Mouse (Mus musculus): ENCODE results near the gene Cnnm2. TPM values are rescaled to one million over a fixed set of nuclear protein-coding genes. Genes with fewer than 3 reads are reported as not detected.

Cnnm2 gene
- polyA plus RNA-seq, 1 experiment from 2014 or later, result 2.0 TPM

DNA sequence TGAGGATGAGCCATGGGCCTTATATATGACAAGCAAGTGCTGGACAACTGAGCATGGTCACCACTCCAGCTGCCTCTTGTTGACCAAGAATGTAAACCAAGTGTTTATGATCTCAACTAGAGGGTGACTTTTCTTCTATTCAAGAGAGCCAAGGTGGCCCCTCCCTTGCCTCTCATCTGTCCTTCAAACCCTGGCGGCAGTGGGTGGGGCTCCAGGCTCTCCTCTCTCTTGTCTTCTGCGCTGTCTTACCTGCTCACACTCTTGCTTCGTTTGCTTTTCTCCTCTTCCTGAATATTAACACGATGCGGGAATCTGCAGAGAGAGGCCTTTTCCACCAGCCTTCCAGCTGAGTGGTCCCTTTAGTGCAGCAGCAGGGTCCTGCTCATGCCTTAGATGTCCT, 22.6 kb downstream of the Cnnm2 start:
- Histone ChIP-seq H3K36me3 (ENCODE audit: control insufficient read depth, insufficient read depth, low read length) (no peaks in the 10 kb centered on the region), H3K27ac (replicated peaks) (no peak overlapping the region), H3K4me2 (replicated peaks; ENCODE audit: low read depth) (no peak overlapping the region), H3K9me3 (ENCODE audit: control insufficient read depth, low read length) (no peaks in the 10 kb centered on the region), H3K4me3 (ENCODE audit: low read depth, low read length) (no peak overlapping the region), H3K9ac (ENCODE audit: low read length) (no peak overlapping the region), H3K27me3 (ENCODE audit: control insufficient read depth, insufficient read depth, low read length) (no peaks in the 10 kb centered on the region), H3K4me1 (replicated peaks; ENCODE audit: control insufficient read depth, insufficient read depth) (no peaks in the 10 kb centered on the region)
- 54% methylated on average over 5 of the region's 5 CpGs for WGBS
- ATAC-seq (ENCODE audit: low FRiP score, low TSS enrichment) (no peak), DNase-seq (ENCODE audit: low spot score) (no peak)
- TF ChIP-seq CTCF (IDR thresholded peaks at IDR 0.05; ENCODE audit: low read depth) (no peak), EP300 (optimal IDR thresholded peaks at IDR 0.05) (no peak)

GRCm38 (mm10) chr19:46784502-46784901, 23.1 kb downstream of the Cnnm2 start:
- DNase-seq (ENCODE audit: low spot score) (no peak), ATAC-seq (ENCODE audit: low FRiP score, low TSS enrichment) (peak; percentile 61)
- no peaks in the 10 kb centered on the region for H3K4me1 ChIP-seq (replicated peaks; ENCODE audit: control insufficient read depth, insufficient read depth)
- H3K9me3 ChIP-seq (ENCODE audit: control insufficient read depth, low read length), result no peaks in the 10 kb centered on the region
- H3K4me3 ChIP-seq (ENCODE audit: low read depth, low read length), result no peak overlapping the region
- no peaks in the 10 kb centered on the region for H3K27me3 ChIP-seq (ENCODE audit: control insufficient read depth, insufficient read depth, low read length)
- TF ChIP-seq CTCF (IDR thresholded peaks at IDR 0.05; ENCODE audit: low read depth), result no peak
- TF ChIP-seq EP300 (optimal IDR thresholded peaks at IDR 0.05), result no peak
- no peak overlapping the region for H3K9ac ChIP-seq (ENCODE audit: low read length)
- no peak overlapping the region for H3K27ac ChIP-seq (replicated peaks)
- no peak overlapping the region for H3K4me2 ChIP-seq (replicated peaks; ENCODE audit: low read depth)
- no peaks in the 10 kb centered on the region for H3K36me3 ChIP-seq (ENCODE audit: control insufficient read depth, insufficient read depth, low read length)
- WGBS, result 65% methylated on average over 6 of the region's 6 CpGs

DNA sequence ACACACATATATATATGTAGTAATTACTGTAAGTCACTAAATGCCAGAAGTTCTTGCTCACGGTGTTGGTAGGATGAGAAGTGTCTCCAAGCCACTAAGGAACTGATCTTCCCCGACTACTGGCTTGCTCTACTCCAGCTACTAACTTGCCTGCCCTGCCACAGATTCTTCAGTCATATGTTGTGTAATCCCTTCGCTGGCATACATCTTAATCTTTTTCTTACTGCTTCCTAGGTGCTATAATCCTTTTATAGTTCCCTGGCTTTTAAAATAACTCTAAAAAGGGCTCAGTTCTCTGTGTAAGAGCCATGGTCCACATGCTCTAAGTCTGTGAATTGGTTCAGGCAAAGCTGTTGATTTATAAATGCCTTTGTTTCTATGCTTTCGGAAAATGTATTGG, 24.2 kb downstream of the Cnnm2 start:
- Histone ChIP-seq H3K9me3 (ENCODE audit: control insufficient read depth, low read length) (no peaks in the 10 kb centered on the region), H3K4me2 (replicated peaks; ENCODE audit: low read depth) (no peak overlapping the region), H3K27ac (replicated peaks) (no peak overlapping the region), H3K4me1 (replicated peaks; ENCODE audit: control insufficient read depth, insufficient read depth) (no peaks in the 10 kb centered on the region), H3K4me3 (ENCODE audit: low read depth, low read length) (no peak overlapping the region), H3K9ac (ENCODE audit: low read length) (no peak overlapping the region), H3K36me3 (ENCODE audit: control insufficient read depth, insufficient read depth, low read length) (no peaks in the 10 kb centered on the region), H3K27me3 (ENCODE audit: control insufficient read depth, insufficient read depth, low read length) (no peaks in the 10 kb centered on the region)
- ATAC-seq (ENCODE audit: low FRiP score, low TSS enrichment) (no peak), DNase-seq (ENCODE audit: low spot score) (no peak)
- TF ChIP-seq EP300 (optimal IDR thresholded peaks at IDR 0.05) (no peak), CTCF (IDR thresholded peaks at IDR 0.05; ENCODE audit: low read depth) (no peak)
- WGBS, result 75% methylated on average over 4 of the region's 4 CpGs

DNA sequence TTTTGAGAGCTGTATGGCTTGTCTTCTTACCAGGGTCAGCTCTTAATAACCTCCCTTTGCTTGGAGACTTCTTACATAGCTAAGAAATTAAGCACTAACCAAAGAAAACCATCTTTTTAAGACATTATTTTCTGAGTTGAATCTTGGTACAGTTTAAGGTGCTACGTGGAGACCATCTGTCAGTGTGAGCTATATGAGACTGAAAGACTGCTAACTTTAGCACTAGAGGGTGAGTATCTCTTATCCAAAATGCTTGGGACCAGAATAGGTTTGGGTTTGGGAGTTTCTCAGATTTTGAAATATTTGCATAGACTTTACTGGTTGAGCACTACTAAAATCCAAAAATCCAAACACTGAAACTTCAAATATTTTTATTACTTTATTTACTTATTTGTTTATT, 28.4 kb downstream of the Cnnm2 start:
- Histone ChIP-seq H3K9ac (ENCODE audit: low read length) (no peak overlapping the region), H3K4me3 (ENCODE audit: low read depth, low read length) (no peak overlapping the region), H3K27ac (replicated peaks) (no peak overlapping the region), H3K36me3 (ENCODE audit: control insufficient read depth, insufficient read depth, low read length) (no peaks in the 10 kb centered on the region), H3K4me2 (replicated peaks; ENCODE audit: low read depth) (no peak overlapping the region), H3K9me3 (ENCODE audit: control insufficient read depth, low read length) (no peaks in the 10 kb centered on the region), H3K4me1 (replicated peaks; ENCODE audit: control insufficient read depth, insufficient read depth) (no peaks in the 10 kb centered on the region), H3K27me3 (ENCODE audit: control insufficient read depth, insufficient read depth, low read length) (no peaks in the 10 kb centered on the region)
- TF ChIP-seq CTCF (IDR thresholded peaks at IDR 0.05; ENCODE audit: low read depth) (no peak), EP300 (optimal IDR thresholded peaks at IDR 0.05) (no peak)
- DNase-seq (ENCODE audit: low spot score), result no peak
- WGBS, result 95% methylated on average over 1 of the region's 1 CpGs
- ATAC-seq (ENCODE audit: low FRiP score, low TSS enrichment), result no peak

DNA sequence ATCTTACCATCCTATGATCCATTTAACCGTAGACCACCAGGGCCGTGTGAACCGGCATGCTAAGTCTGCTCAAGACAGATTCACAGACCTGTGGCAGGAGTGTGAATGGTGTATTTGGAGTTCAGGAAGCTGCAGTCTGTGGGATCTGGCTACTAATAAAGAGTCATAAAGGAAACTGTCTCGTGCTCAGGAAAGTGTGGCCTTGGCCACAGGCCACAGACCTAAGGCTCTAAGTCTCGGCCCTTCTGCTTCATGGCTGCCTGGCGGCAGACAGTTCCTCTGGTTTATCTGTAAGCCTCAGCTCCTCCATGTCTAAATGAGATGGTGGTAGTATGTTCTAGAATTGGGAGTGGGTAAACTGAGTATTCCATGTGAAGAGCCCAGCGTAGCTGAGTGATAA, 30.0 kb downstream of the Cnnm2 start:
- TF ChIP-seq CTCF (IDR thresholded peaks at IDR 0.05; ENCODE audit: low read depth) (no peak), EP300 (optimal IDR thresholded peaks at IDR 0.05) (no peak)
- H3K4me1 ChIP-seq (replicated peaks; ENCODE audit: control insufficient read depth, insufficient read depth), result no peaks in the 10 kb centered on the region
- no peaks in the 10 kb centered on the region for H3K27me3 ChIP-seq (ENCODE audit: control insufficient read depth, insufficient read depth, low read length)
- H3K4me3 ChIP-seq (ENCODE audit: low read depth, low read length), result no peak overlapping the region
- H3K9me3 ChIP-seq (ENCODE audit: control insufficient read depth, low read length), result no peaks in the 10 kb centered on the region
- H3K36me3 ChIP-seq (ENCODE audit: control insufficient read depth, insufficient read depth, low read length), result no peaks in the 10 kb centered on the region
- ATAC-seq (ENCODE audit: low FRiP score, low TSS enrichment), result no peak
- 86% methylated on average over 7 of the region's 7 CpGs for WGBS
- H3K9ac ChIP-seq (ENCODE audit: low read length), result no peak overlapping the region
- H3K4me2 ChIP-seq (replicated peaks; ENCODE audit: low read depth), result no peak overlapping the region
- DNase-seq (ENCODE audit: low spot score), result no peak
- H3K27ac ChIP-seq (replicated peaks), result no peak overlapping the region

DNA sequence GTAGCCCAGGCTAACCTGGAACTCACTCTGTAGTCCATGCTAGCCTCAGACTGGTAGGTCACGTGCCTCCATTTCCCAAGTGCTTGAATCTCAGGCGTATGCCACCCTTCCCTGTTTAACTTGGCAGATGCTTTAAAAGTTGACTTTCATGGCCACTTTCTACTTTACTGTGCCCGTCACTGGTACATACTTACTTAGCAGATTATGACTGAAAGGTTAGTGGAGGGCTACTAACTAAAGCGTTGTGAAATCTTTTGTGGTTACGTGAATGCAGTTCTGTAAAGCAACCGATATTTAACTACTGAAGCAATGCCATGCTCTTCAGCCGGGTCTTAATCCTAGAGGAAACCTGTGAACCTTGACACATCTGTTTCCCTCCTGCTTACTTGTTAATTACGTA, 30.5 kb downstream of the Cnnm2 start:
- Histone ChIP-seq H3K4me2 (replicated peaks; ENCODE audit: low read depth) (no peak overlapping the region), H3K27ac (replicated peaks) (no peak overlapping the region), H3K4me3 (ENCODE audit: low read depth, low read length) (no peak overlapping the region), H3K9me3 (ENCODE audit: control insufficient read depth, low read length) (no peaks in the 10 kb centered on the region), H3K4me1 (replicated peaks; ENCODE audit: control insufficient read depth, insufficient read depth) (no peaks in the 10 kb centered on the region), H3K9ac (ENCODE audit: low read length) (no peak overlapping the region), H3K27me3 (ENCODE audit: control insufficient read depth, insufficient read depth, low read length) (no peaks in the 10 kb centered on the region), H3K36me3 (ENCODE audit: control insufficient read depth, insufficient read depth, low read length) (no peaks in the 10 kb centered on the region)
- no peak for ATAC-seq (ENCODE audit: low FRiP score, low TSS enrichment)
- DNase-seq (ENCODE audit: low spot score), result no peak
- WGBS, result 75% methylated on average over 8 of the region's 8 CpGs
- TF ChIP-seq CTCF (IDR thresholded peaks at IDR 0.05; ENCODE audit: low read depth) (no peak), EP300 (optimal IDR thresholded peaks at IDR 0.05) (no peak)

All from stomach, postnatal 0 days (tissue).